Mouse (Mus musculus) right cerebral cortex, adult 2 months (tissue): ENCODE results near the gene Slc13a2.

ENCODE experiments used
- DNase-seq, 2 experiments: peaks; one replicate each; pipeline ENCODE4 v3.0.0; 2021 to 2022; ENCODE audit warnings: low spot score in 2 of 2

Gene Slc13a2

GRCm38 (mm10) chr11:78434052-78434451, 12.0 kb upstream of the Slc13a2 start:
- DNase-seq, result no peak

DNA sequence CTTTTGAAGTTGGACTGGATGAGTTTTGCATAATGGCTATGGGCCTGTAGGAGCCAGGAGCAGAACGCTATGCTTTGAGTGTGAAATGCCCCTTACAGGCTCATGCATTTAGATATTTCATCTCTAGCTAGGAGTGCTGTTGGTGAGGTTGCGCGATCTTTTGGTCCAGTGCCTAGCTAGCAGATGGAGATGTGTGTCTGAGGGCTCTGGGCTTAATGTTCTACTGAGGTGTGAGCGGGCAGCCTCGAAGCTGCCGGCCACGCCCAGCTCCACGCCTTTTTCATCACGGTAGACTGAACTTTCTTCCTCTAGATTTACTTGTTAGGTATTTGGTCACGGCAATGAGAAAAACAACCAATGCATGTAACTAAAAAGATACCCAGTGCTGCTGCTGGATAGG, 9.2 kb upstream of the Slc13a2 start:
- no peak for DNase-seq

- DNase-seq, result no peak
Observed at GRCm38 (mm10) chr11:78430195-78430878, 8.3 kb upstream of the Slc13a2 start.

GRCm38 (mm10) chr11:78428309-78428708, 6.3 kb upstream of the Slc13a2 start:
- DNase-seq, result no peak

DNA sequence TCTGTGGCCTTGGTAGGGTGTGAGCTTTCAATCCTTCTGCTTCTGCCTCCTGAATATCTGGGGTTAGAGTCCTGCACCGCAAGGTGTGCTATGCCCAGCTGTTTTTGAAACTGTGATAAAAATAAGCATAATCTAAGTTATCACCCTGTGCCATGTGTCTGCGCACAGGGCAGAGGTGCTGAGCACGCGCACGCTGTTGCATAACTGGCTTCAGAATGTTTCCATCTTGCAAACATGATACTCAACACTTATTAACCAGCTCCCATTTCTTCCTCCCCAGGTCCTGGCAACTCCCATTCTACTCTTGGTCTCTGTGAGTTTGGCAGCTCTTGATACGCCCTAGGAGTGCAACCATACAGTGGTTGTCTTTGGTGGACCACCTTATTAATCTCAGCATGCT, 5.6 kb upstream of the Slc13a2 start:
- no peak for DNase-seq

DNA sequence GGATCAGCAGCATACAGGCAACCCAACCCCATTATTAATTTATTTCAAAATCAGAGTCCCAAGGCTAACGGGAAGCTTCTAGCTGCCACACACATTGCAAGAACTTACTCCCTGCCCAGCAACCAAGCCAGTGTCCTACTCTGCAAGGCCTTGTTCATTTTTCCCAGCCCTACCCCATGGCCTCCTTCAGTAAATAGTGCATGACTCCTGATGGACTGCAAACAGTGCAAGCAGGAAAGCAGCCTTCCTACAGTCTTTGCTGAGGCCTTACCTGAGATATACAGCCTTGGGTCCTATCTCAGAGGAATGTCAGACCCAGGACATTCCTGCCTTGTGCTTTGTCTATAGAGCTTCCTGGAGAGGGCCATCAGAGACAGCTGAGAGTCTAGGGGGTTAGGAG, 3.6 kb upstream of the Slc13a2 start:
- no peak for DNase-seq

DNA sequence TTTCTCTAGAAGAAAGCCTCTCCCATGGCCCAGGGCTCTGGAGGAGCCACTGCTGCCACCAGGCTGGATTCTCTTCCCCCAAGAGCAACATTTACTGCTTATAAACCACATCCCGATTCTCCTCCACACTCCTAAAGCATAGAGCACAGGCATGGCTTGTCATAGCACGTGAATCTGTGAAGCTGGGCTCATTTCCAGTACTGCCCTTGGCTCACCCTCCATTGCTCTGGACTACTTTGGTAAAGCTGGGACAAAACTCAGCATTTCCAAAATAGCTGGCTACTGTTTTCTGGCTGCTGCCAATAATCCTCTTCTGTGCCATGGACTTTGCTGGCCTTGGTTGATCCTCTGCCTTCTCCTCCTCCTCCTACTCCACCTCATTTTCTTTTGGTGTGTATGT, 2.3 kb upstream of the Slc13a2 start:
- peak in 1 of 2 experiments; percentile 11 for DNase-seq

- DNase-seq, result no peak
Observed at GRCm38 (mm10) chr11:78421201-78422009, 612 bp downstream of the Slc13a2 start.

DNA sequence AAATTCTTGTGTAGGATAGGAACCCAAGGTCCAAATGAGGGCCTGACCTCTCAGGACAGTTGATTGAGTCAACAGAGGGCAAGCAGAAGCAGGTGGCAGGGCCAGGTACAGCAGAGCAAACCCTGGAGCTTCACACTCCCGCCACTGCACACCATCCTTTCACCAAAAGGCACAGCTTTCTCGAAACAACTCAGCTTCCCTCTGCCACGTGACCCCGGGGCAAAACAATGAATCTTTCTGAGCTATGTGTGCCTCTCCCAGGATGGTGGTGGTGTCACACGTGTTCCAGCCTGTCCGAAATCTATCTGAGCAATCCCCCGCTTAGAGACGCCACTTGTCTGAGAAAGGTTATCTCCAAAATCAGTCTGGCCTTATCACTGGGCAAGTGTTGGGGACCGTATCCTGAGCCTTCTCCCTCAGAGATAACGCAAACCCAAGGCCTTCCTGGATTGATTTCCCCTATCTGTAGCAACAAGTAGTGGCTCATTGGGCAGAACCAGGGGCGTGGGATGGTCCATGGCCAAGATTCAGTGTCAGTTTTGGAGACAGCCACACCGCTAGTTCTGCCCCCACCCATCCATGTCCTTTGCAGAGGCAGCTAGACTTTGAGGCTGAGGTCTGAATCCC, 1.6 kb downstream of the Slc13a2 start:
- DNase-seq, result no peak

- no peak for DNase-seq
Observed at GRCm38 (mm10) chr11:78416854-78417253, 5.2 kb downstream of the Slc13a2 start.

GRCm38 (mm10) chr11:78412861-78413260, 9.2 kb downstream of the Slc13a2 start:
- peak; percentile 19 to 31 for DNase-seq

GRCm38 (mm10) chr11:78412324-78412850, 9.6 kb downstream of the Slc13a2 start:
- peak in 1 of 2 experiments; percentile 3 for DNase-seq

DNA sequence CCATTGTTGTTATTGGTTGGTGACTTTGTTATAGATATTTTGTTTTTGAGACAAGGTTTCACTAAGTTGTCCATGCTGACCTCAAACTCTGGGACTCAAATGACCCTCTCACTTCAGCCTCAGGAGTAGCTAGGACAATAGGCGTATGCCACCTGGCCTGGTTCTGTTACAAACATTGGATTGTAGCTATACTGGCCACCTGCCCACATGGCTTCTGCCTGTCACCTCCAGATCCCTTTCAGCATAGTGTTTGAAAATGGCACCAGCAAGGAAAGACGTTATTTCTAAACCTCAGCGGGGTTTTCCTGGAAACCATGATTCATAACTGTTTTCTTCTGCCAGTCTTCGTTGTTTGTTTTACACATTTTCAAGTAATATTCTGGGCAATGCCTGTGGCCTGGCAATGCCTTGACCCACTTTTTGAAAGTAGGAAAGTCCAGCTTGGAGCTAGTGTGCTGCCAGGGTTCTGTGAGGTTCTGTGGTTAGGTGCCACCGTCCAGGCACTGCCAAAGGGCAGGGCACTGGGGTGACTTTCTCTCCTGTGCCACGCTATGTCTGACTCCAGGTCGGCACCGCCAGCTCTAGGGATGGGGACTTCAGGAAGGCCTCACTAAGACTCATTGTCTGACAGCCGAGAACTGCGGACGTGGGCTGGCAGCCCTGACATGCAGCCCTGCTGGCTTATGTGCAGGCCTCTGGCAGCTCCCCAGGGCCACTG, 10.3 kb downstream of the Slc13a2 start:
- DNase-seq, result peak in 1 of 2 experiments; percentile 14

DNA sequence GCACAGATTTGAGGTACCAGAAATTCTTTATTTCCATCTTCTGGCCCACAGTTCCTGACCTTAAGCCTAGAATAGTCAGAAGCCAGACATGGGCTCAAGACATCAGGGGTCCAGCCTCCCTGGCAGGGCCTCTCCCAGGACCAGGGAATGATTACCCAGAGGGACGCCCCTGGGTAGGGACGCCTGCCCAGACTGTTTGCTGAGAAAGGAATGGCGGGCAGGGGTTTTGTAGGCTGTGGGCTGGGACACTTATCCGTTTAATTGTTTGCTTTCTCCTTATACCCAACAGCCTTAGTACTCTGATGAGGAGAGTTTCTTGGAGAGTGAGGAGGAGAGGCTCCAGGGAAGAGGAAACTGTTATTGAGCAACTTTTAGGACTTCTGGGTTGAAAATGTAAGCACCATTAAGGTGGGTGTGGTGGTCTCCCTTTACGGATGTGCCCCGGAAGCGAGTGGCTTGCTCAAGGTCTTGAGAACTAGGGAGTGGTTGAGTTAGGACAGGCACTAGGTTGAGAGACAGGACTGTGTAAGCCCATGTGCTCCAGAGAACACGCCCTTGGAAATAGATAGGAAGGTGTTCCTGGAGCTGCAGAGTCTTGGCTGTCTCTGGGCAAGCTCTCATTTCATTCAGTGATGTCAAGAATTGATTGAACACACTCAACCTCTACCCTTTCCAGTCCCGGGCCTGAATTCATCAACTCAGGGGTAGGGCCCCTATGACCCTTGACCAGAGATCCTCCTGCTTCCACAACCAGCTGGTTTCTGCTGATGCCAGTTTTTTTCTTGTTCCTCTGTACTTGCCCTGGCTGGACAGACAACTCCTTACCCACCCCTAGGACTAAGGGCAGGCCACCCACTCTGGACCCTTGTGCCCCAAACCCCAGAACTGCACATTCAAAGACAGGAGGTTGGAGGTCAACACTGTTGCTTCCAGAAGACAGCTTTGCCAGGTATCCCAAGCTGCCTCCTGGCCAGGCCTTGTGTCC, 13.5 kb downstream of the Slc13a2 start:
- no peak for DNase-seq

DNA sequence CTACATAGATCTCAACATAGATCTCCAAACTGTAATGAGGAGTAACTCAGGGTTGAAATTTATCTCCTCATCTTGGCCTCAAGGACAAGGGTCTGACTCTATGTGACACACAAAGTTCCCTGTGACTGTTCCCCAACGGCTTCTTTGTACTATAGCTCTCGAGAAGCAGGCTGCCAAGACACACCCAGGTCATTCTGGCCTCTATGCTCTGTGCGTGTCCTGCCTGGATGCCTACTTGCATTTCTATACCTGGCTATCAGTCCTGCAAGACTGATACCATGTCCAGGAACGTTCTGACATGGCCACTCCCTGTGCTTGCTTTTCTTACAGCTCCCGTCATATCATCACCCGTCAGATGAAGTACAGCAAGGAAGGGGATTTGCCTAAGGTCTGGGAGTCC, 20.0 kb downstream of the Slc13a2 start:
- DNase-seq, result no peak

- DNase-seq, result no peak
Observed at GRCm38 (mm10) chr11:78401469-78401868, 20.5 kb downstream of the Slc13a2 start.

- DNase-seq, result no peak
Observed at GRCm38 (mm10) chr11:78400936-78401335, 21.1 kb downstream of the Slc13a2 start.

- peak; percentile 89 to 91 for DNase-seq
Observed at GRCm38 (mm10) chr11:78399680-78400079, 22.3 kb downstream of the Slc13a2 start.

DNA sequence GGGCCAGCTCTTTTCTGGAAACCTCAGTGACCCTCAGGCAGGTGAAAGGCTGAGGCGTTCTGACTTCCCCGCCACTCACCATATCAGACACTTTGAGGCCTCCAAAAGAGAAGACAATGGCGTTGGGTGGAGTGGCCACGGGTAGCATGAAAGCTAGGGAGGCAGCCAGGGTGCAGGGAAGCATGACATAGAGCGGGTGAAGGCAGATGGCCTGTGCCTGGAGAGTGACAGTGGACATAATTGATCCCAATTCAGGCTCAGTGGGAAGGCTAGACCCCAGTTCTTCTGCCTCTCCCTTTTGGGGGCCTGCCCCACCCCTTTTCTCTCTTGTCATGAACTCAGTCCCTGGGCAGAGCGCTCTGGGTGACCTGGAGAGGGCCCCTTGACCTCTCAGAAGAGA, 23.8 kb downstream of the Slc13a2 start:
- DNase-seq, result no peak

DNA sequence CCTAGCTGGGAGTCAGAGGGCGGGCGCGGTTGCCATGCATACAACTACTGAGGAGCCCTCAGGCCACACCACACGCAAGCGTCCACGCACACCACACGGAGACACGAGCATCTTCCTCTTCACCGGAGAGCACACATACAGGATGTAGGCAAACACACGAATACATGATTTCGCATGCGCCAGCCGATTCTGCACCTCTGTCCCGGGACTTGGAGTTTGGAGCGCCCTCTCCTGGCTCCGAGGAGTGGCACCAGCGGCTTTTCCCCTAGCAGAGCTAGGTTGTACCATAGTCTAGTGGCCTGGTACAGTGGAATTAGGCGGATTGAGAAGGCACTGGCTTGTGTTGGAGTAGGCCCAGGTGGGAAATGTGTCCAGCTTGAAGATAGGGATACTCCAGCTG, 24.6 kb downstream of the Slc13a2 start:
- DNase-seq, result peak; percentile 30 to 33

DNA sequence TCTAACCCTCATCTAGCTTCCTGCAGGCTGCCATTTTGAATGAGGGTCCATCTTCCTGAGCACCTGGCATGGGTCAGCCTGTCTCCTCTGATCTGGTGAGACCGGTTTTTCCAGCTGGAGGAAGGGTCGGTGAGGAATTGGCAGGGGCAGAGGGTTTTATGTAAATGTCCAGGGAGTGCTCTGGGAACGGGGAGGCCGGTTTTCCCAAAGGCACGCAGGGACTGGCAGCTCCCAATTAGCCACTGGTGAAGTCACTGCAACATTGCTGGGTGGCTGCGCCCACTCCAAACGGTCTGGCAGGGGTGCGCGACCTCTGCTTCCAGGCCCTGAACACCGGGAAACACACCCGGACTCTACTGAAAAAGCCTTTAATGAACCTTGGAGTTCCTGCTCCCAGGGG, 25.1 kb downstream of the Slc13a2 start:
- DNase-seq, result no peak
